Mouse (Mus musculus) thymus, adult 2 months (tissue): ENCODE results near the gene Prr3.

Experiments used
- CTCF ChIP-seq: fragments of 200-500 bp; IDR thresholded peaks from 2 replicates; pipeline ENCODE4 v1.5.1; 2012; ENCODE audit warnings: mild to moderate bottlenecking, control low read depth, low read length, moderate library complexity, borderline replicate concordance; ENCODE audit not compliant: control insufficient read depth, poor library complexity, insufficient read depth; ENCODE audit errors: extremely low read depth
- POLR2A ChIP-seq: fragments of 200-500 bp; IDR thresholded peaks from 2 replicates; pipeline ENCODE4 v1.6.1; 2012; ENCODE audit warnings: mild to moderate bottlenecking, low read length, control low read depth, moderate library complexity; ENCODE audit not compliant: control insufficient read depth, poor library complexity, insufficient read depth; ENCODE audit errors: extremely low read depth

DNA sequence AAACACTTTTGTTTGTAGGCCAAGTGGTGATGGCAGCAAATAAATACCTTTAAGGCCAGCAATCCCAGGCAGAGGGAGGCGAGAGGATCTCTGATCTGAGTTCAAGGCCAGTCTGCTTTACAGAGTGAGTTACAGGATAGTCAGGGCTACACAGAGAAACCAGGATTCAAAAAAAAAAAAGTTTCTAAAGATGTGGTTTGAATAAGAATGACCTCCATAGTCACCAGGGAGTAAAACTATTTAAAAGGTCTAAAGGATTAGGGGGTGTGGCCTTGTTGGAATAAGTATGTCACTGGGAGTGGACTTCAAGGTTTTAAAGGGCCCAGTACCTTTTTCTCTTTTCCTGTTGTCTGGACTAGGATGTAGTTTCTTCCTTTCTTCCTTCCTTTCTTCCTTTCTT lies 40.1 kb downstream of the Prr3 start:
- TF ChIP-seq CTCF (no peak), POLR2A (no peak)
